Comparison of ENCODE assay signal across 8 mouse cellular contexts in the genomic region with DNA sequence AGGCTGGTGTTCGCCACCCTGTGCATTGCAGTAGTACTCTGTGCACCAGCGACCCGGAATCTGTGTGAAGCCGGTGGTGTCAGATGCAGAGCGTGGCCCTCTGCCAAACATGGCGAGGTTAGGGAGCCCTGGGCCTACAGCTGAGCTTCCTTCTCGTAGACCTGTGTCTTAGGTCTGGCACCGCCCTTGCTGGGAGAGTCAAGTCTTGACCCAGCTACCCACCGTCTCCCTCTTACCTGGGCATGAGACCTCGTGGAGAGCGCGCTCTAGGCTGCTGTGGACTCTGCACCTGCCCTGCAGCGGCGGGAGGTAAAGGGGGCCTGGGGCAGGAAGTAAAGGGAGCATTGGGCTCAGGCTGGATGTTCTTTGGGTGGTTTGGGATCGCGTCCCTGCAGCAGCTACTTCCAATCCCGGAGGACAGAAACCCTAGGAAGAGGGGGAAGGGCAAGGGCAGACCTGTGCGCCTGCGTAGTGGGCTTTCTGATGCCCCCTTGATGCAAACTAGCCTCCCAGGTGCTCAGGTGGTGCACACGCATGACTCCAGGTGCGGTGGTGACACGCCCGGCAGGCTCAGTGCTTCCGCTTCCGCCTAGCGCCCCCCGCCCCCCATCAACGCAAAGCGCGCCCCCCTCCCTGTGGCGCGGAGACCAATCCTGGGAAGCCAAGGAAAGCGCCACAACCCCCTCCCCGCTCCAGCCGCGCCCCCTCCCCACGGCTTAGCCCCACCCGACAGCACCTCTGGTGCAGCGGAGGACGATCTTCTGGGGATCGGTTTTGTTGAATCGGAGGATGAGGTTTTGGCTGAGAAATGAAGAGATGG. TPM values are rescaled to one million over a fixed set of nuclear protein-coding genes. Genes with fewer than 3 reads are reported as not detected.
DNase-seq lines count a peak whose midpoint lies in the region; ATAC-seq and TF ChIP-seq lines count a peak whose summit lies in the region.

No protein-coding gene starts in this region.

- peak overlapping the region; percentile 87 for H3K4me2 ChIP-seq in lung, embryonic 16.5 days (ENCODE audit: low read depth, low read length)
- H3K4me2 ChIP-seq in hindbrain, embryonic 14.5 days (replicated peaks), result peak overlapping the region; percentile 62

- peak; percentile 59 for ATAC-seq in lung, embryonic 16.5 days (ENCODE audit: low read depth)
- peak; percentile 89 for ATAC-seq in hindbrain, embryonic 14.5 days (ENCODE audit: low FRiP score)

- no peak overlapping the region for H3K27ac ChIP-seq in lung, embryonic 16.5 days (ENCODE audit: low read length)
- peak overlapping the region; percentile 83 for H3K27ac ChIP-seq in hindbrain, embryonic 14.5 days
- no peak overlapping the region for H3K27ac ChIP-seq in liver, adult 2 months (replicated peaks; ENCODE audit: insufficient read depth, low read depth, low read length)

- peaks cover 6% of the 10 kb centered on the region; the same call in 1 of the 2 replicates for H3K4me1 ChIP-seq in lung, embryonic 16.5 days (replicated peaks; ENCODE audit: control insufficient read depth, insufficient read depth, low read length)
- peaks cover 30% of the 10 kb centered on the region for H3K4me1 ChIP-seq in hindbrain, embryonic 14.5 days (replicated peaks; ENCODE audit: control insufficient read depth, insufficient read depth, low read length)
- no peaks in the 10 kb centered on the region for H3K4me1 ChIP-seq in liver, adult 2 months (ENCODE audit: control insufficient read depth, insufficient read depth, low read length)

- H3K9ac ChIP-seq in lung, embryonic 16.5 days (ENCODE audit: low read length), result peak overlapping the region; percentile 68
- H3K9ac ChIP-seq in hindbrain, embryonic 14.5 days, result peak overlapping the region; percentile 83
- H3K9ac ChIP-seq in liver, adult 2 months (ENCODE audit: low read depth, low read length), result no peak overlapping the region

- 9% methylated on average over 42 of the region's 42 CpGs for WGBS in lung, embryonic 16.5 days
- WGBS in hindbrain, embryonic 14.5 days, result 17% methylated on average over 42 of the region's 42 CpGs
- WGBS in liver, adult 2 months, result 18% methylated on average over 42 of the region's 42 CpGs

- no peak for TF ChIP-seq CTCF in liver, adult 2 months (IDR thresholded peaks at IDR 0.05; ENCODE audit: low read depth, low read length)

- no peaks in the 10 kb centered on the region for H3K36me3 ChIP-seq in lung, embryonic 16.5 days (ENCODE audit: control insufficient read depth, insufficient read depth, low read length)
- no peaks in the 10 kb centered on the region for H3K36me3 ChIP-seq in hindbrain, embryonic 14.5 days (replicated peaks; ENCODE audit: control insufficient read depth, insufficient read depth)
- H3K36me3 ChIP-seq in liver, adult 2 months (ENCODE audit: control insufficient read depth, insufficient read depth, low read length), result no peaks in the 10 kb centered on the region

- no peak for TF ChIP-seq POLR2A in liver, adult 2 months (IDR thresholded peaks at IDR 0.05; ENCODE audit: extremely low read depth, insufficient read depth, low read length)

- H3K9me3 ChIP-seq in lung, embryonic 16.5 days (ENCODE audit: control insufficient read depth, low read length), result no peaks in the 10 kb centered on the region
- no peaks in the 10 kb centered on the region for H3K9me3 ChIP-seq in hindbrain, embryonic 14.5 days (ENCODE audit: control insufficient read depth, low read length)

- H3K79me2 ChIP-seq in liver, adult 2 months (ENCODE audit: control insufficient read depth, insufficient read depth, low read length), result no peaks in the 10 kb centered on the region

- H3K4me3 ChIP-seq in lung, embryonic 16.5 days (ENCODE audit: low read length), result peak overlapping the region; percentile 55
- peak overlapping the region; percentile 55 for H3K4me3 ChIP-seq in hindbrain, embryonic 14.5 days (replicated peaks; ENCODE audit: low read length)
- peak overlapping the region; percentile 17; the same call in 1 of the 2 replicates for H3K4me3 ChIP-seq in liver, adult 2 months (ENCODE audit: insufficient read depth, low read depth, low read length)

- H3K27me3 ChIP-seq in lung, embryonic 16.5 days (ENCODE audit: control insufficient read depth, insufficient read depth, low read depth, low read length), result no peaks in the 10 kb centered on the region
- no peaks in the 10 kb centered on the region for H3K27me3 ChIP-seq in hindbrain, embryonic 14.5 days (ENCODE audit: control insufficient read depth, insufficient read depth, low read length)
- peaks cover 2% of the 10 kb centered on the region; the same call in 1 of the 2 replicates for H3K27me3 ChIP-seq in liver, adult 2 months (ENCODE audit: control insufficient read depth, insufficient read depth, low read length)

- DNase-seq in lung, postnatal 14 days, result no peak
- peak; percentile 59 for DNase-seq in embryo, embryonic 10 days (ENCODE audit: low spot score)
- DNase-seq in hindbrain, embryonic 14.5 days (ENCODE audit: low spot score), result peak; percentile 80
- no peak for DNase-seq in liver, adult 2 months (ENCODE audit: extremely low read depth, low read depth, low spot score)
- DNase-seq in right cerebral cortex, postnatal 25 days, result peak; percentile 71
- DNase-seq in urinary bladder, adult 2 months (ENCODE audit: low spot score), result no peak
- DNase-seq in ovary, adult 18-20 months (ENCODE audit: low spot score), result no peak

RNA-seq across cellular contexts. Expression of gene Mcf2l, which starts 41.8 kb away (rescaled TPM):
- polyA plus RNA-seq in lung, embryonic 16.5 days (2015; fragmentation: Nextera tagmentation; extraction: Ambion mirVana), result 16.0 and 16.1 TPM in 2 replicates
- 158 and 173 TPM in 2 replicates for polyA plus RNA-seq in hindbrain, embryonic 14.5 days (2014; fragmentation: Nextera tagmentation; extraction: Ambion mirVana)
- 0.40 and 1.1 TPM in 2 replicates for total RNA-seq in liver, adult 2 months (2014; rRNA removed)
- polyA plus RNA-seq in liver, adult 2 months (2012; rRNA removed), result 0.11 and 0.32 TPM in 2 replicates
- polyA plus RNA-seq in urinary bladder, adult 2 months (2012; rRNA removed), result 4.8 and 10.3 TPM in 2 replicates

Comparison
In these comparisons a context has a peak if more than half of its experiments do, and no peak if none do; other contexts are left out.
1. DNase-seq: peak in embryo, embryonic 10 days (single experiment), hindbrain, embryonic 14.5 days (single experiment) and right cerebral cortex, postnatal 25 days (single experiment); none in lung, postnatal 14 days (single experiment), liver, adult 2 months (single experiment), urinary bladder, adult 2 months (single experiment) and ovary, adult 18-20 months (single experiment).
2. Peak in every context shown above with its lines, with median percentiles within 50 percentile points of each other: H3K4me3 ChIP-seq.